Mouse (Mus musculus): ENCODE data around the gene Ttf2. TPM values are rescaled to one million over a fixed set of nuclear protein-coding genes. Genes with fewer than 3 reads are reported as not detected.
A peak's percentile ranks its signal among the peaks of the same experiment; 100 is the strongest.

Ttf2 gene
- polyA plus RNA-seq, 1 experiment from 2014 or later, result 13.1 TPM

DNA sequence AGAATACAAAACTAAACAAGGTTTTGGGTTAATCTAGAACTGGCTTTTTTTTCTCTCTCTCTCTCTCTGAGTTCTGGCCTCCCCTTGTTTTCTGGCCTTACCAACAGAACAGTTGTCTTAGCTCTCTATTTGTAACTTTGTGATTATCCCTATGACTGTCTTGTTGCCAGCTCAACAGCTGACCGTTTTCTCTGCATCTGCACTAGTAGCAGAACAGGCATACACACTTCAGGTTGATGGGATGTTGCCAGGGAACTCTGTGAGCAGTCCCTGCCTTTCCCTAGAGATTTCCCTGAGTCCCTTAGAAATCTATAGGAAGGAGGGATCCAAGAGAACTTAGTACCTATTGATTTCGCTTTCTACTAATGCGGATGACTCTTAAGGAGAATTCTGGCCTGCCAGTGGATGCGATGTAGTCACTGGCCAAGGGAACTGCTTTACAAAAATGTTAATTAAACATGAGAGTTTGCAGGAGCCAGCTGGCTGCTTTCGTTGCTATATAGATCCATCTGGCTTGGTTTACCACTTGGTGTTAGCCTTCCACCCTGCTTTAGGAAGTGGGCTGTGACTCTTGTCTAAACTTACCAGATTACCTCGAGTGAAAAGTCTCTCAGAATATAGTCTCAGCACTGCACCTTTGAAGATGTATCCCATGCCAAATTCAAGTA, 45.3 kb downstream of the Ttf2 start:
- Histone ChIP-seq H3K9me3 (no peaks in the 10 kb centered on the region), H3K27me3 (replicated peaks) (no peaks in the 10 kb centered on the region), H3K27ac (no peak overlapping the region), H3K4me1 (replicated peaks) (peaks cover 9% of the 10 kb centered on the region), H3K9ac (no peak overlapping the region), H3K36me3 (no peaks in the 10 kb centered on the region), H3K4me3 (replicated peaks) (no peak overlapping the region), H3K4me2 (replicated peaks) (no peak overlapping the region)
- ATAC-seq, result no peak
- WGBS, result 69% methylated on average over 6 of the region's 6 CpGs

DNA sequence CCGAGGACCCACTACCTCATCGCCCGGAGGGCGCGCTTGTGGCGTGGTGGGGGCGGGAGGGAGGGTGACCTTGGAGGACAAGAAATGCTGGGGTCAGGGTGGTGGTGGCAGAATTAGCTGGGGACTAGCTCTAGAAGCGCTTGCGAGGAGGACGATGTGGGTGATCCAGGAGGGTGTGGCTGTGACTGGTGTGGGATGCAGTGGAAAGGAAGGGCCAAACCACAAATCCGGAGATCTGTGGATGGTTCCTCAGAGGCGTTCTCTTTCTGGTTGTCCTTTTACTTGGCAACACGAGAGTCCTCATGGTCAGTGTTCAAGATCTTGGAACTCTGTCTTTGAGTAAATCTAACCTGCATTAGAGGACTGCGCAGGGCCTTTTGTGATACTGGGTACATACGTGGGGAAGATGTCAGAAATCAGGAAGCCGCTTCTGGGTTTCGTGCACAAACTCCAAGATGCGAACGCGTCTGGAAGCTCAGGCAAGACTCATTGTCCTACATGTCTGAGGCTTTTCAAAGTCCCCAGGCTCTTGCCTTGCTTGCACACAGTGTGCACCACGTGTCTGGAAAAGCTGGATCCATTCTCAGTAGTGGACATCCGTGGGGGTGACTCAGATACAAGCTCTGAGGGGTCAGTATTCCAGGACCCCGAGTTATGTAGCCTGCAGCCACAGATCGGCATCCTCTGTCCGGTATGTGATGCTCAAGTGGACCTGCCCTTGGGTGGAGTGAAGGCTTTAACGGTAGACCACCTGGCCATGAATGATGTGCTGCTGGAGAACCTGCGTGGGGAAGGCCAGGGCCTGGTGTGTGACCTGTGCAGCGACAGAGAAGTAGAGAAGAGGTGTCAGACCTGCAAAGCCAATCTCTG, 46.7 kb downstream of the Ttf2 start:
- Histone ChIP-seq H3K36me3 (no peaks in the 10 kb centered on the region), H3K4me1 (replicated peaks) (peaks cover 9% of the 10 kb centered on the region), H3K9me3 (no peaks in the 10 kb centered on the region), H3K27ac (peak overlapping the region; percentile 39), H3K4me2 (replicated peaks) (peak overlapping the region; percentile 76), H3K9ac (peak overlapping the region; percentile 63), H3K4me3 (replicated peaks) (peak overlapping the region; percentile 55), H3K27me3 (replicated peaks) (no peaks in the 10 kb centered on the region)
- WGBS, result 30% methylated on average over 28 of the region's 28 CpGs
- peak; percentile 69 for ATAC-seq

DNA sequence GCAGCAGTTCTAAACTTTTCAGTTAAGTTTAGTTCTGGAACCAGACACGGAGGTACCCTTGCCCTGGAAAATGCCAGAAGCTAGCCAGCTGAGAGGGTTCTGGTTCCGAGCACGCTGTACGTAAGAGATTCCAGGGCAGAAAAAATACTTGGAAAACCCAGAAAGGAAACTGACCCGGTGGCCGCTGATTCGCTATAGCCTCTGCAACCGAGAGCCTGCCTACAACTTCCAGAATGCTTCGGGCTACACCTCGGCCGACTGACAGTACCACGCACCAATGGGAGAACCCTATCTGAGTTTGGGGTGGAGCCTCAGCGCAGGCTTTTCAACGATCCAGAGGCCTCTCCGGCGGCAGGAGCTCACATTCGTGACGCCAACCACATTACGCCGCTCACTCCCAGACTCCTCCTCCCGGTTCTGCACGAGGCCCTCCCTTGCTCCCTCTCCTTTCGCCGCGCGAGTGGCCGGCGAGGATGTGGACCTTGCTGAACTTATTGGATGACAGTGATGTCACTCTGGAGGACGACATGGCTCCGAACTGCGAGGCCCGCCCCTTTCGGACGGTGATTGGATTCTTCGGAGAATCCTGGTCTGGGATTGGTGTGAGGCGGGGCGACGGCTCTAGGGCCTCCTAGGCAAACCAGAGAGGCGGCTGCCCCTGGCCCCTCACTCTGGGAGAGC, 47.5 kb downstream of the Ttf2 start, which contains the start of gene Trim45:
TSS of gene Trim45 (plus strand) at position 378 of the 681 bp plus-strand sequence.
- H3K4me2 ChIP-seq (replicated peaks), result peak within 1 kb of the TSS; percentile 76
- no peaks in the 10 kb centered on the region for H3K27me3 ChIP-seq (replicated peaks)
- WGBS, result under 1% methylated on average over 39 of the region's 39 CpGs
- H3K36me3 ChIP-seq, result no peaks in the 10 kb centered on the region
- H3K9ac ChIP-seq, result peak within 1 kb of the TSS; percentile 63
- no peaks in the 10 kb centered on the region for H3K9me3 ChIP-seq
- H3K4me1 ChIP-seq (replicated peaks), result peaks cover 9% of the 10 kb centered on the region
- ATAC-seq, result peak; percentile 99
- H3K27ac ChIP-seq, result peak within 1 kb of the TSS; percentile 57
- H3K4me3 ChIP-seq (replicated peaks), result peak within 1 kb of the TSS; percentile 55

DNA sequence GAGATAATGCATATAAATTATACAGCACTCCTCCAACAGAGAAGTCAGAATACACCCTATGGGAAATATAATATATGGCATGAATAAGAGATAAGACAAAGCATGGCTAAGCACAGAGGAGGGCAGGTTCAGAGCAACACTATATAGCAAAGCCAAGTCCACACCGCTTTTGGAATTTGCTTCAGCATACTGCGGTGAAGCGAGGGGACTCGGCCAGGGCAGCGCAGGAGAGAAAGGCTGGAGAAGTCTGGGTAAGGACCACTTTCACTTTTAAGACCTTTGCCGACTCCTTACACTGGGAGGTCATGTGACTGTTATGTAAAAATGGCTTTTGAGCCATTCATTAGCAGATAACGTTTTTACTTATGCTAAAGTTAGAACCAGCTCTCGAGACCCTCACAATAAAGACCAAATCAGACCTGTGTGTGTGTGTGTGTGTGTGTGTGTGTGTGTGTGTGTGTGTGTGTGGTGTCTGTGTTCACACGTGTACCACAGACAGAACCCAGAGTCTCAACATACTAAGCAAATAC, 48.8 kb downstream of the Ttf2 start:
- Histone ChIP-seq H3K9me3 (no peaks in the 10 kb centered on the region), H3K9ac (no peak overlapping the region), H3K27ac (no peak overlapping the region), H3K4me2 (replicated peaks) (no peak overlapping the region), H3K27me3 (replicated peaks) (no peaks in the 10 kb centered on the region), H3K4me3 (replicated peaks) (no peak overlapping the region), H3K36me3 (no peaks in the 10 kb centered on the region), H3K4me1 (replicated peaks) (peaks cover 9% of the 10 kb centered on the region)
- WGBS, result 76% methylated on average over 9 of the region's 9 CpGs
- no peak for ATAC-seq

DNA sequence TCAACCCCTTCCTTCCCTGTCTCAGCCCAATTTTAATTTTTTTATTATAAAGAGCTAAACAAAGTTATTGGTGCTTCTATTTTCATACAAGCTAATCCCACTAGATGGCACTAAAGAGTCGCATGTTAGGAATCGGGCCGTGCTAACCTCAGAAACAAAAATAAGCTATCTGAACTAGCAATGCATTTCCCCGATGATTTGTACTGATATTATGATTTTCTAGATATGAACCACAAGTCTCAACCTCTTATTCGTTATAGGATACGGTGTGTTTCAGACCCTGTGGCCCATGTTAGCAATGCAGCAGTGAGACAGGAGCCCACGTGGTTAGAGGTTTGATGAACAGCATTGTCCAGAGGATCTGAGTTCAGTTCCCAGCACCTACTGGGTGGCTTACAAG, 52.6 kb downstream of the Ttf2 start:
- Histone ChIP-seq H3K9me3 (no peaks in the 10 kb centered on the region), H3K36me3 (no peaks in the 10 kb centered on the region), H3K27me3 (replicated peaks) (no peaks in the 10 kb centered on the region), H3K4me1 (replicated peaks) (no peaks in the 10 kb centered on the region), H3K4me3 (replicated peaks) (no peak overlapping the region), H3K9ac (no peak overlapping the region), H3K27ac (no peak overlapping the region), H3K4me2 (replicated peaks) (no peak overlapping the region)
- no peak for ATAC-seq
- WGBS, result 15% methylated on average over 7 of the region's 7 CpGs

DNA sequence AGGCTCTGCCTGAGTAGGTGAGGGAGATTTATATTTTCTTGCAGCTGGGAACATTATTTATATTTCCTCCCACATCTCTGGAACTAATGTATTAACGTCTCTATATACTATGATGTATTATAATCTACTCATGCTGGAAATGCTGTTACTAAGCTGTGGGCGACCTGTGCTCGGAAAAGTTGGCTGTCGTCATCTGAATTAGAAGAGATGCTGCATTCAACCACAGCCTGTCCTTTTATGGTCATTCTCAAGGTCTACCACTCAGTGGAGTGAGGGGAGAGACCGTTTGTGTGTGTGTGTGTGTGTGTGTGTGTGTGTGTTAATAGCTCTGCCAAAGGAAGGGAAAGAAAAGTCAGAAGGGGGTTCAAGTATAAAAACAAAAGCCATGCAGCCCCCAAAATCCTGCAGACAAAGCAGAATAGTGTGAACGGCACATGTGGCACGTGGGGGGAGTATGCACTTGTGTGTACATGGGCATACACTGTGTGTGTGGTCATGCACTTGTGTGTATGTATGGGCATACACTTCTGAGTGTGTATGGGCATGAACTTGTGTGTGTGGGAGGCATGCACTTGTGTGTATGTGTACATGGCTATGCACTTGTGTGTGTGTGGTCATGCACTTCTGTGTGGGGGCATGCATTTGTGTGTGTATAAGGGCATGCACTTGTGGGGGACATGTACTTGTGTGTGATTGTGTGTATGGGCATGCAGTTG, 57.8 kb downstream of the Ttf2 start:
- Histone ChIP-seq H3K4me1 (replicated peaks) (0 out of 2 replicates have a peak, but pooled peaks cover 5% of the 10 kb centered on the region), H3K4me2 (replicated peaks) (no peak overlapping the region), H3K4me3 (replicated peaks) (no peak overlapping the region), H3K36me3 (no peaks in the 10 kb centered on the region), H3K27ac (0 out of 2 replicates have a peak overlapping the region, but pooled peaks have one; percentile 25), H3K9ac (no peak overlapping the region), H3K27me3 (replicated peaks) (no peaks in the 10 kb centered on the region), H3K9me3 (no peaks in the 10 kb centered on the region)
- peak; percentile 79 for ATAC-seq
- WGBS, result 39% methylated on average over 7 of the region's 7 CpGs

DNA sequence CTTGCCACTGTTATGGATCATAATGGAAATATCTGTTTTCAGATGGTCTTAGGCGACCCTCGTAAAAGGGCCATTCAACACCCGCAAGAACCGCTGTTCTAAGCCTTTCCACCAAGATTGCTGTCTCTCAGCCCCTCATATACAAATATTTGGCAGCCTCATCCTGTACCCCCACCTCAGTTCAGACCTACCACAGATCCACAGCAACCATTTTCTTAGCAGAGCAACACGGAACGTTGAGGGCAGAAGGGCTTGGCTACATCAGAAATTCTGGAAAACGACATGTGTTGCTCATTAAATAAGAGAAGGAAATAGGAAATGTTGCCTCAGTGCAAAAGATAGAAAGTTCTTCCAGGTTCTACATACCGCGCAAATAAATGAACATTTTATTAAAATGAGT, 58.4 kb downstream of the Ttf2 start:
- Histone ChIP-seq H3K27ac (peak overlapping the region; percentile 24; the same call in 1 of the 2 replicates), H3K36me3 (no peaks in the 10 kb centered on the region), H3K9me3 (no peaks in the 10 kb centered on the region), H3K9ac (no peak overlapping the region), H3K4me3 (replicated peaks) (no peak overlapping the region), H3K4me2 (replicated peaks) (no peak overlapping the region), H3K4me1 (replicated peaks) (0 out of 2 replicates have a peak, but pooled peaks cover 5% of the 10 kb centered on the region), H3K27me3 (replicated peaks) (no peaks in the 10 kb centered on the region)
- 45% methylated on average over 9 of the region's 9 CpGs for WGBS
- no peak for ATAC-seq

DNA sequence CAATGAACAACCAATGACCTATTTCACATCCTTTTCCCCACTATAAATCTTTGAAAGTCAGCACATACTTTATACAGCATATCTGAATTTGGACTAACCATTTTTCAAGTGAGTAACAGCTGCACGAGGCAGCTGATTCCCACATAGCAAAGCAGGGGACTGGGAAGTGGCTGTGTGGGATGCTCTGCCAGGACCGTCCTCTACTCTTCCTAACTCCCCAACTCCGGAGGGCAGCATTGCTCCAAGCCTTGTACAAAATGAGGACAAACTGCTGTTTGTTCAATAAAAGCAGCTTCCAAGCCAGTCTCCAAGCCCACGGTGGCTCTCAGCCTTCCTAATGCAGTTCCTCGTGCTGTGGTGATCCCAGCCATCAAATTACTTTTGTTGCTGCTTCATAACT, 58.8 kb downstream of the Ttf2 start:
- H3K4me2 ChIP-seq (replicated peaks), result no peak overlapping the region
- peak overlapping the region; percentile 24; the same call in 1 of the 2 replicates for H3K27ac ChIP-seq
- no peaks in the 10 kb centered on the region for H3K27me3 ChIP-seq (replicated peaks)
- ATAC-seq, result no peak
- 0 out of 2 replicates have a peak, but pooled peaks cover 5% of the 10 kb centered on the region for H3K4me1 ChIP-seq (replicated peaks)
- H3K9ac ChIP-seq, result no peak overlapping the region
- 35% methylated on average over 5 of the region's 5 CpGs for WGBS
- H3K4me3 ChIP-seq (replicated peaks), result no peak overlapping the region
- no peaks in the 10 kb centered on the region for H3K9me3 ChIP-seq
- no peaks in the 10 kb centered on the region for H3K36me3 ChIP-seq

DNA sequence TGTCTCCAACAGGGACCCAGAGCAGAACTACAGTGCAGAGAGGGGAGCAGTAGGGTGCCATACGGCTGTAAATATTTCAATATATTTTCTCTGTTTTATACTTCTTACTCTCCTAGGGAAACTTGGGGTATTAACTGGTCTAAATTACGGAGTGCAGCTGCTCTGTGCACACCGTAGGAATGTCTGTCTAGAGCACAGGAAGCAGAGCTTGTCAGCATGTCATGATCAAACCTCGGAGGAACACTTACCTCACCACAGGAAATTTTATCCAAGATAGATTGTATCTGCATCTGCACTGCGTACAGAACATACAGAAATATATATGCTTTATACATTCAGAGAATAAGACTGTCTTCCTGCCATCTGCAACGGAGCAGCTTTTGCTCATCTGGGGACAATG, 60.9 kb downstream of the Ttf2 start:
- H3K9ac ChIP-seq, result no peak overlapping the region
- H3K4me1 ChIP-seq (replicated peaks), result 0 out of 2 replicates have a peak, but pooled peaks cover 5% of the 10 kb centered on the region
- H3K27ac ChIP-seq, result no peak overlapping the region
- whole genome bisulfite sequencing, result 39% methylated on average over 6 of the region's 6 CpGs
- H3K4me3 ChIP-seq (replicated peaks), result no peak overlapping the region
- no peaks in the 10 kb centered on the region for H3K36me3 ChIP-seq
- H3K9me3 ChIP-seq, result no peaks in the 10 kb centered on the region
- no peak overlapping the region for H3K4me2 ChIP-seq (replicated peaks)
- no peak for ATAC-seq
- no peaks in the 10 kb centered on the region for H3K27me3 ChIP-seq (replicated peaks)

DNA sequence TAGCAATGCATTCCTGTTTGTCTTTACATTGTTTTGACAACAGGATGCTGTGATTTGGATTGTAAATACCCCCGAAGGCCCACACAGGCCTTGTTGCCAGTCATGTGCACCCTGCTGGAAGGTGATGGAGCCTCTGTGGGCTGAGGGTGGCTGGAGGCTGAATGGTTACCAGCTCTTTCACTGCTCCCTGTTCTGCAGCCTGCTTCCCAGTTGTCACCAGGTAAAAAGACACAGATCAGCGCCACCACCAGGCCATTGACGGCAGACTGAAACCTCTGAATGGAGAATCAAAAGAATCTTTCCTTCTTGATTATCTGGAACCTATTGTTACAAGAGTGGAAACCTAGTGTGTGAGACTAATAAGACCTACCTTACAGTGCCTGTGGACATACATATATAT, 62.5 kb downstream of the Ttf2 start:
- no peak for ATAC-seq
- Histone ChIP-seq H3K36me3 (no peaks in the 10 kb centered on the region), H3K27ac (no peak overlapping the region), H3K4me1 (replicated peaks) (0 out of 2 replicates have a peak, but pooled peaks cover 5% of the 10 kb centered on the region), H3K4me2 (replicated peaks) (no peak overlapping the region), H3K9me3 (no peaks in the 10 kb centered on the region), H3K27me3 (replicated peaks) (no peaks in the 10 kb centered on the region), H3K9ac (no peak overlapping the region), H3K4me3 (replicated peaks) (no peak overlapping the region)
- WGBS, result 34% methylated on average over 3 of the region's 3 CpGs

DNA sequence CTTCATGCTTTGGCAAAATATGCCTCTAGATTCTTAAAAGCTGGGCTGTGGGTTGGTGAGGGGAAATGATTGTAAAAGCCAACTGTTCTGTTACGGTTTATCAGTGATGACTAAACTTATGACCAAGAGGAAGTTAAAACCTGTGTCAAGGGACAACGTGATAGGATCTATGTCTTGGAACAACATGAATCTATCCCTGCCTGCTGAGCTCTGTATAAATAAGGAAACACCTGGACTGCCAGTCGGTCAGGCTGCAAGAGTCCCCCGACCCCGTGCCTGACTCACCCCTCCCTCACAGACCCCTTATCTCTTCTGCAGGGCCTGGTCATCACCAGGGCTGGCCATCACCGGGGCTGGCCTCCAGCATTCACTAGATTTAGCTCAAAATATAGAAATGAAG, 63.3 kb downstream of the Ttf2 start:
- H3K4me1 ChIP-seq (replicated peaks), result 0 out of 2 replicates have a peak, but pooled peaks cover 5% of the 10 kb centered on the region
- no peak overlapping the region for H3K27ac ChIP-seq
- H3K27me3 ChIP-seq (replicated peaks), result no peaks in the 10 kb centered on the region
- ATAC-seq, result no peak
- H3K9ac ChIP-seq, result no peak overlapping the region
- H3K36me3 ChIP-seq, result no peaks in the 10 kb centered on the region
- no peak overlapping the region for H3K4me2 ChIP-seq (replicated peaks)
- 42% methylated on average over 6 of the region's 6 CpGs for WGBS
- no peak overlapping the region for H3K4me3 ChIP-seq (replicated peaks)
- no peaks in the 10 kb centered on the region for H3K9me3 ChIP-seq
